Comparison of ENCODE assay signal across 23 mouse cellular contexts in the genomic region with DNA sequence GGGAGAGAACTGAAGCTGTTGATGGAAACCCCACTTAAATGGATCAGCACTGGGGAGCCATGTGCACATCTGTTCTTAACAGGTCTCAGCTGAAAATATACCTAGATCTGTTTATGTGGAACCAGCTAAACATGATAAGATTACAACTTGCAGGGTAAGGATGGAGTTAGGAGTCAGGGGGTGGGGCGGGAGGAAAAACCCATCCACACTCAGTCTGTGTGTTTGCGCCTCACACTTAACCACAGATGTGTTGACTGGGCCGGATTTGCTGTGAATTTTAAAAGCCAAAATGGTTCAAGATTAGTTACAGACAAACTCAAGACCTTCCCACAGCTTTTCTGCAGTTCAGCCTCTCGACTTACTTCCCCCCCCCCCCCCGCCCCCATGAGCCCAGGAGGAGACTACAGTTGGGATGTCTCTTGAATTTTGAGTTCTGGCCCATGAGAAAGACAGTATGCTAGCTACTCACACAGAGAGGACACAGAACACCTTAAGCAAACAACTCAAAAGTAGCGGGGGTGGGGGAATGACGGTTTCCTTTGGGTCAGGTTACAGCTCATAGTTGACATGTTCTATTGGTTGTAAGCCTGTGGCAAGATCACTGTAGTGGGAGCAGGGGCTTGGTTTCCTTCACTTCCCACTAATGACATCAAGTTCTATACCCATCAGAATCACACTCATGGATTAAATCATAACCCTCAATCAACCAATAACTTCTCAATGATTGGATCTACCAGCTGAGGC.
DNase-seq lines count a peak whose midpoint lies in the region; ATAC-seq and TF ChIP-seq lines count a peak whose summit lies in the region.
"Had no signal": no experiment of that assay in that cellular context is flagged by ENCODE, and none has a peak within 500 bp of the region (broad histone marks: within the 10 kb centered on the region; RNA-seq: fewer than 3 reads in every experiment).

No protein-coding gene starts in this region.

- H3K4me1 ChIP-seq in heart, postnatal 0 days (ENCODE audit: control insufficient read depth, insufficient read depth): peaks cover 38% of the 10 kb centered on the region
- H3K4me1 ChIP-seq in embryonic facial prominence, embryonic 12.5 days: peaks cover 63% of the 10 kb centered on the region
- peaks cover 74% of the 10 kb centered on the region for H3K4me1 ChIP-seq in limb, embryonic 12.5 days (replicated peaks)

- no peak for ATAC-seq in heart, postnatal 0 days (ENCODE audit: insufficient read depth, low read depth)
- ATAC-seq in CD4-positive, CD25-positive, alpha-beta regulatory T cell, adult 4 months: peak; percentile 45
- ATAC-seq in embryonic facial prominence, embryonic 12.5 days (ENCODE audit: insufficient number of reproducible peaks, insufficient read depth, low FRiP score, low TSS enrichment): peak; percentile 11; the same call in 1 of the 2 replicates
- ATAC-seq in limb, embryonic 12.5 days (ENCODE audit: insufficient number of reproducible peaks, insufficient read depth, low FRiP score, low TSS enrichment, low read depth): no peak
- ATAC-seq: forebrain, postnatal 0 days; intestine, embryonic 16.5 days had no signal

- no peaks in the 10 kb centered on the region for H3K36me3 ChIP-seq in heart, postnatal 0 days (replicated peaks; ENCODE audit: control insufficient read depth, insufficient read depth, low read length)
- no peaks in the 10 kb centered on the region for H3K36me3 ChIP-seq in embryonic facial prominence, embryonic 12.5 days
- H3K36me3 ChIP-seq in limb, embryonic 12.5 days: no peaks in the 10 kb centered on the region
- H3K36me3 ChIP-seq: hindbrain, embryonic 10.5 days; midbrain, embryonic 12.5 days had no signal

- intact Hi-C loops in heart, postnatal 36 days (cut with DNase I): loop anchor here (5.0 kb wide), 1 partner anchor 48 kb away; no protein-coding TSS in a partner anchor

- H3K4me3 ChIP-seq in heart, postnatal 0 days (ENCODE audit: low read depth, low read length): no peak overlapping the region
- H3K4me3 ChIP-seq in embryonic facial prominence, embryonic 12.5 days: no peak overlapping the region
- H3K4me3 ChIP-seq in limb, embryonic 12.5 days (replicated peaks): no peak overlapping the region
- H3K4me3 ChIP-seq: erythroblast, embryonic 14.5 days; hindbrain, embryonic 10.5 days; midbrain, embryonic 12.5 days had no signal

- no peak for TF ChIP-seq CTCF in heart, postnatal 0 days (IDR thresholded peaks at IDR 0.05; ENCODE audit: low read depth)

- H3K9ac ChIP-seq in heart, postnatal 0 days (replicated peaks; ENCODE audit: low read depth, low read length): no peak overlapping the region
- no peak overlapping the region for H3K9ac ChIP-seq in embryonic facial prominence, embryonic 12.5 days
- H3K9ac ChIP-seq in limb, embryonic 12.5 days (replicated peaks): no peak overlapping the region
- H3K9ac ChIP-seq: forebrain, postnatal 0 days; midbrain, embryonic 12.5 days had no signal

- 0 out of 2 replicates have a peak overlapping the region, but pooled peaks have one; percentile 9 for H3K27ac ChIP-seq in heart, postnatal 0 days (ENCODE audit: low read depth)
- H3K27ac ChIP-seq in embryonic facial prominence, embryonic 12.5 days: peak overlapping the region; percentile 55
- peak overlapping the region; percentile 62 for H3K27ac ChIP-seq in limb, embryonic 12.5 days
- H3K27ac ChIP-seq: hindbrain, embryonic 10.5 days; midbrain, embryonic 12.5 days had no signal

- no peaks in the 10 kb centered on the region for H3K9me3 ChIP-seq in heart, postnatal 0 days (replicated peaks; ENCODE audit: control insufficient read depth, low read length)
- no peaks in the 10 kb centered on the region for H3K9me3 ChIP-seq in embryonic facial prominence, embryonic 12.5 days
- no peaks in the 10 kb centered on the region for H3K9me3 ChIP-seq in limb, embryonic 12.5 days
- H3K9me3 ChIP-seq: hindbrain, embryonic 10.5 days; midbrain, embryonic 12.5 days had no signal

- no peaks in the 10 kb centered on the region for H3K27me3 ChIP-seq in heart, postnatal 0 days (ENCODE audit: control insufficient read depth, insufficient read depth, low read length)
- no peaks in the 10 kb centered on the region for H3K27me3 ChIP-seq in embryonic facial prominence, embryonic 12.5 days
- H3K27me3 ChIP-seq in limb, embryonic 12.5 days: no peaks in the 10 kb centered on the region
- H3K27me3 ChIP-seq: CH12.LX had no signal

- DNase-seq in heart, postnatal 0 days (ENCODE audit: low spot score): no peak
- no peak for DNase-seq in heart, postnatal 36 days
- DNase-seq in frontal cortex, postnatal 10 days (ENCODE audit: low spot score in 2 of 2): no peak
- DNase-seq in adrenal gland, adult 2 months: no peak
- no peak for DNase-seq in layer of hippocampus, postnatal 25 days (ENCODE audit: extremely low spot score in 1 of 2, low spot score in 1 of 2)
- DNase-seq: adrenal gland, adult 8-10 months; cerebellum, adult 11-12 months; cerebellum, postnatal 36 days; forebrain, postnatal 0 days; gastrocnemius, postnatal 10 days; kidney, postnatal 14 days; lung, adult 2 months; right cerebral cortex, postnatal 25 days; thymus, postnatal 25 days had no signal

- TF ChIP-seq EP300 in heart, postnatal 0 days (IDR thresholded peaks at IDR 0.05; ENCODE audit: low read depth): no peak

- 65% methylated on average over 6 of the region's 7 CpGs for WGBS in heart, postnatal 0 days
- 25% methylated on average over 7 of the region's 7 CpGs for WGBS in embryonic facial prominence, embryonic 12.5 days
- 32% methylated on average over 7 of the region's 7 CpGs for WGBS in limb, embryonic 12.5 days

- H3K4me2 ChIP-seq in heart, postnatal 0 days (ENCODE audit: low read depth, low read length): no peak overlapping the region
- no peak overlapping the region for H3K4me2 ChIP-seq in embryonic facial prominence, embryonic 12.5 days (replicated peaks)
- H3K4me2 ChIP-seq in limb, embryonic 12.5 days: no peak overlapping the region
- H3K4me2 ChIP-seq: liver, embryonic 11.5 days; midbrain, embryonic 12.5 days had no signal

Comparison
In these comparisons a context has a peak if more than half of its experiments do, and no peak if none do; other contexts are left out.
1. ATAC-seq: peak in CD4-positive, CD25-positive, alpha-beta regulatory T cell, adult 4 months (single experiment) and embryonic facial prominence, embryonic 12.5 days (single experiment); none in heart, postnatal 0 days (single experiment) and limb, embryonic 12.5 days (single experiment).
2. H3K27ac ChIP-seq: peak in every context shown above with its lines; median percentile 62 in limb, embryonic 12.5 days; 55 in embryonic facial prominence, embryonic 12.5 days; 9 in heart, postnatal 0 days.